Mouse (Mus musculus): ENCODE measurements at regions not wholly inside any gene's neighbourhood (a gene's known extent, or its start where the extent isn't known, plus 50 kb on each side); places are given as distances from the start of the nearest gene placed in this dataset.

GRCm38 (mm10) chr4:70742002-70742401 is 207.2 kb upstream of the Megf9 start:
- TF ChIP-seq TAL1 (IDR thresholded peaks at IDR 0.05; ENCODE audit: low read length) (no peak), CTCF (IDR thresholded peaks at IDR 0.05 in 2 of 3, conservative IDR thresholded peaks at IDR 0.05 in 1 of 3; ENCODE audit: control insufficient read depth in 1 of 3, insufficient read depth in 1 of 3, low read depth in 2 of 3, low read length in 3 of 3, poor library complexity in 1 of 3, severe bottlenecking in 1 of 3) (no peak), MEF2A (IDR thresholded peaks at IDR 0.05; ENCODE audit: extremely low read depth, insufficient replicate concordance, low read depth, low read length, poor library complexity, severe bottlenecking) (no peak), CHD2 (IDR thresholded peaks at IDR 0.05; ENCODE audit: low read length) (no peak), EP300 (IDR thresholded peaks at IDR 0.05; ENCODE audit: low read depth in 1 of 2, low read length in 2 of 2) (no peak), ELF1 (IDR thresholded peaks at IDR 0.05; ENCODE audit: low read depth, low read length) (no peak), USF1 (IDR thresholded peaks at IDR 0.05; ENCODE audit: low read depth, low read length) (no peak), ETS1 (IDR thresholded peaks at IDR 0.05; ENCODE audit: low read depth, low read length) (no peak), USF2 (IDR thresholded peaks at IDR 0.05; ENCODE audit: borderline replicate concordance in 1 of 2, insufficient read depth in 1 of 2, low read depth in 1 of 2, low read length in 2 of 2) (no peak), MXI1 (IDR thresholded peaks at IDR 0.05; ENCODE audit: low read depth, low read length) (no peak), POLR2A (IDR thresholded peaks at IDR 0.05; ENCODE audit: control insufficient read depth in 1 of 2, insufficient read depth in 1 of 2, low read depth in 1 of 2, low read length in 2 of 2, poor library complexity in 1 of 2) (no peak), ZKSCAN1 (IDR thresholded peaks at IDR 0.05; ENCODE audit: low read depth, low read length) (no peak), SMC3 (IDR thresholded peaks at IDR 0.05; ENCODE audit: low read depth, low read length) (no peak), E2F4 (IDR thresholded peaks at IDR 0.05; ENCODE audit: borderline replicate concordance, low read depth, low read length) (no peak)
